Comparison of ENCODE assay signal across 8 mouse cellular contexts in the genomic region with DNA sequence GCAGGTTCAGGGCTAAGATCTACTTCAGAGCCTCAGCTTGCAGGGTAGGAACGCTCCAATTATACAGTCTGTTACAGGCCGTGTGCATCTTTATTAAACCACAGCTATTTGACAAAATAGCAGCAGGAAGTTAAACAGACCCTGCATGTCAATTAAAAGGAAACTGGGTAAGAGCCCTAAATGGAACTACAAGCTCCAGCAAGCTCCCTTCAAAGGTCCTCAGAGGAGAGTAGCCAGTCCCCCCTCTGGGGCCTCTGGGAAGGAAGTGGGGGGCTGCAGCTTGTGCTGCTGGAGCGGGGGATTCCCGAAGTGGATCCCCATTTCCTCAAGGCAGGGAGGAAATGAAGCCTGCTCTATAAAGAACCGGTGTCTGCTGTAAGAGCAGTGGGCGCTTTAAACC. TPM values are rescaled to one million over a fixed set of nuclear protein-coding genes. Genes with fewer than 3 reads are reported as not detected.
DNase-seq lines count a peak whose midpoint lies in the region; ATAC-seq and TF ChIP-seq lines count a peak whose summit lies in the region.

No protein-coding gene starts in this region.

- 0 out of 2 replicates have a peak overlapping the region, but pooled peaks have one; percentile 20 for H3K27ac ChIP-seq in forebrain, embryonic 16.5 days (ENCODE audit: low read length)
- H3K27ac ChIP-seq in limb, embryonic 14.5 days (replicated peaks; ENCODE audit: low read depth, low read length) = peak overlapping the region; percentile 72

- no peaks in the 10 kb centered on the region for H3K36me3 ChIP-seq in forebrain, embryonic 16.5 days (ENCODE audit: control insufficient read depth, insufficient read depth)
- peaks cover 9% of the 10 kb centered on the region; the same call in 1 of the 2 replicates for H3K36me3 ChIP-seq in limb, embryonic 14.5 days (ENCODE audit: control insufficient read depth, insufficient read depth, low read length)

- H3K27me3 ChIP-seq in forebrain, embryonic 16.5 days (replicated peaks; ENCODE audit: control insufficient read depth, insufficient read depth, low read length) = no peaks in the 10 kb centered on the region
- no peaks in the 10 kb centered on the region for H3K27me3 ChIP-seq in limb, embryonic 14.5 days (ENCODE audit: control insufficient read depth, insufficient read depth, low read length)

- no peak overlapping the region for H3K9ac ChIP-seq in forebrain, embryonic 16.5 days (replicated peaks; ENCODE audit: low read depth, low read length)
- H3K9ac ChIP-seq in limb, embryonic 14.5 days (ENCODE audit: low read depth, low read length, severe bottlenecking) = peak overlapping the region; percentile 34; the same call in 1 of the 2 replicates

- no peak overlapping the region for H3K4me2 ChIP-seq in forebrain, embryonic 16.5 days (ENCODE audit: low read length)
- peak overlapping the region; percentile 25; the same call in 1 of the 2 replicates for H3K4me2 ChIP-seq in limb, embryonic 14.5 days (replicated peaks; ENCODE audit: low read depth, low read length, severe bottlenecking)

- peaks cover 21% of the 10 kb centered on the region for H3K4me1 ChIP-seq in forebrain, embryonic 16.5 days (replicated peaks; ENCODE audit: control insufficient read depth, insufficient read depth, low read length)
- H3K4me1 ChIP-seq in limb, embryonic 14.5 days (ENCODE audit: control insufficient read depth, insufficient read depth, low read length) = peaks cover 33% of the 10 kb centered on the region

- no peak; the same call in 1 of the 2 replicates for ATAC-seq in forebrain, embryonic 16.5 days
- no peak for ATAC-seq in limb, embryonic 14.5 days (ENCODE audit: low FRiP score, low read depth)

- H3K4me3 ChIP-seq in forebrain, embryonic 16.5 days (replicated peaks; ENCODE audit: low read length) = no peak overlapping the region
- H3K4me3 ChIP-seq in limb, embryonic 14.5 days (replicated peaks; ENCODE audit: low read length) = no peak overlapping the region

- peak; percentile 48 for DNase-seq in adrenal gland, postnatal 14 days
- no peak for DNase-seq in adrenal gland, adult 18-20 months (ENCODE audit: low spot score in 2 of 2)
- DNase-seq in 416B (ENCODE audit: low read depth) = peak; percentile 59
- peak; percentile 34 for DNase-seq in limb, embryonic 14.5 days (ENCODE audit: low spot score)
- no peak for DNase-seq in right cerebral cortex, postnatal 36 days (ENCODE audit: low spot score in 2 of 2)
- DNase-seq in cerebellum, adult 9-11 months = no peak
- DNase-seq in right cerebral cortex, adult 2 months (ENCODE audit: low spot score in 2 of 2) = no peak

- 29% methylated on average over 6 of the region's 6 CpGs for WGBS in forebrain, embryonic 16.5 days
- 13% methylated on average over 6 of the region's 6 CpGs for WGBS in limb, embryonic 14.5 days

- no peaks in the 10 kb centered on the region for H3K9me3 ChIP-seq in forebrain, embryonic 16.5 days (ENCODE audit: control insufficient read depth, low read length)
- H3K9me3 ChIP-seq in limb, embryonic 14.5 days (ENCODE audit: control insufficient read depth, low read length) = no peaks in the 10 kb centered on the region

- TF ChIP-seq POLR2A in limb, embryonic 14.5 days (IDR thresholded peaks at IDR 0.05; ENCODE audit: borderline replicate concordance, extremely low read depth, insufficient read depth, insufficient read length) = no peak

RNA-seq across cellular contexts. Expression of a gene that starts 47.7 kb away (rescaled TPM):
- 0.53 and 0.85 TPM in 2 replicates for total RNA-seq in adrenal gland, postnatal 14 days (2021)
- total RNA-seq in adrenal gland, adult 18-20 months (2021) = 1 to 10 TPM in 1 of 2 experiments, under 1 TPM in 1; 0.17 to 1.5 TPM
- 5.6 and 7.4 TPM in 2 replicates for polyA plus RNA-seq in forebrain, embryonic 16.5 days (2015; fragmentation: Nextera tagmentation; extraction: Ambion mirVana)
- 1.1 and 1.4 TPM in 2 replicates for polyA plus RNA-seq in limb, embryonic 14.5 days (2012; rRNA removed)
- polyA plus RNA-seq in limb, embryonic 14.5 days (2014; fragmentation: Nextera tagmentation; extraction: Ambion mirVana) = 0.88 and 1.1 TPM in 2 replicates

RNA-seq across cellular contexts. Expression of a gene that starts 58.6 kb away (rescaled TPM):
- 114 and 117 TPM in 2 replicates for total RNA-seq in adrenal gland, postnatal 14 days (2021)
- total RNA-seq in adrenal gland, adult 18-20 months (2021) = 100 to 1,000 TPM; 106 to 124 TPM
- 13.5 and 14.4 TPM in 2 replicates for polyA plus RNA-seq in forebrain, embryonic 16.5 days (2015; fragmentation: Nextera tagmentation; extraction: Ambion mirVana)
- 63.8 and 91.5 TPM in 2 replicates for polyA plus RNA-seq in limb, embryonic 14.5 days (2012; rRNA removed)
- 46.7 and 55.5 TPM in 2 replicates for polyA plus RNA-seq in limb, embryonic 14.5 days (2014; fragmentation: Nextera tagmentation; extraction: Ambion mirVana)

Comparison
In these comparisons a context has a peak if more than half of its experiments do, and no peak if none do; other contexts are left out.
1. DNase-seq: peak in adrenal gland, postnatal 14 days (single experiment), 416B (single experiment) and limb, embryonic 14.5 days (single experiment); none in adrenal gland, adult 18-20 months (0 of 2), right cerebral cortex, postnatal 36 days (0 of 2), cerebellum, adult 9-11 months (single experiment) and right cerebral cortex, adult 2 months (0 of 2).